Mouse (Mus musculus) ES-E14 (cell line): ENCODE measurements around the gene Scn2b.

Experiments
- HCFC1 ChIP-seq: IDR thresholded peaks from 2 replicates; pipeline ENCODE4 v1.6.1; 2012; ENCODE audit warnings: low read length, inconsistent platforms, borderline replicate concordance; ENCODE audit not compliant: insufficient read depth
- ZNF384 ChIP-seq: IDR thresholded peaks from 2 replicates; pipeline ENCODE4 v1.6.1; 2012; ENCODE audit warnings: low read depth, low read length, inconsistent platforms

GRCm38 (mm10) chr9:45090811-45091210, 26.8 kb upstream of the Scn2b start:
- TF ChIP-seq HCFC1 (no peak), ZNF384 (no peak)
